Mouse (Mus musculus) ovary, postnatal 14 days (tissue): ENCODE measurements around the gene Zfp977.
"Not testable (repeated sequence)": the region's sequence is repeated elsewhere in the genome, so short reads cannot be mapped to it uniquely, and the experiment has no call there.

Experiments used
- DNase-seq: peaks from one replicate; pipeline ENCODE4 v3.0.0; 2022; ENCODE audit warnings: low spot score

Zfp977 gene

GRCm38 (mm10) chr7:42592413-42592812, at the start of gene Zfp977:
Gene Zfp977, minus strand, starts transcription at chr7:42592547.
- DNase-seq: not testable (repeated sequence)

- not testable (repeated sequence) for DNase-seq
These were observed 38.7 kb upstream of the Zfp977 start for GRCm38 (mm10) chr7:42631031-42631430.

GRCm38 (mm10) chr7:42595666-42596065, 3.3 kb upstream of the Zfp977 start:
- DNase-seq: not testable (repeated sequence)

- DNase-seq: not testable (repeated sequence)
These were observed 1.0 kb downstream of the Zfp977 start for GRCm38 (mm10) chr7:42591311-42591710.

- DNase-seq: no peak
These were observed 13.9 kb downstream of the Zfp977 start, which contains the start of gene Gm21028 for GRCm38 (mm10) chr7:42578488-42578887. Gene Gm21028, minus strand, starts transcription at chr7:42578588.

- DNase-seq: no peak
These were observed 40.6 kb downstream of the Zfp977 start for GRCm38 (mm10) chr7:42551766-42552165.
